Mouse (Mus musculus) lung, embryonic 14.5 days (tissue): ENCODE results near the gene Cst11. TPM values are rescaled to one million over a fixed set of nuclear protein-coding genes. Genes with fewer than 3 reads are reported as not detected.
"Not testable (repeated sequence)": the region's sequence is repeated elsewhere in the genome, so short reads cannot be mapped to it uniquely, and the experiment has no call there.

Experiments
- ATAC-seq: fragments of 200-750 bp; cut with Nextera tagmentation; 2 replicates; pipeline ENCODE4 v1.8.0; 2017; ENCODE audit warnings: mild to moderate bottlenecking, moderate TSS enrichment, moderate library complexity; ENCODE audit not compliant: insufficient read depth
- DNase-seq: peaks from one replicate; pipeline ENCODE4 v3.0.0-alpha.2; 2015
- H3K27ac ChIP-seq: fragments of 300-500 bp; sonication (generic); 2 replicates; pipeline ENCODE4 v1.5.1; 2014; ENCODE audit warnings: low read depth, mild to moderate bottlenecking, moderate library complexity
- H3K27me3 ChIP-seq: fragments of 300-500 bp; sonication (generic); 2 replicates; pipeline ENCODE4 v1.6.1; 2014; ENCODE audit warnings: low read length, control low read depth; ENCODE audit not compliant: insufficient read depth
- H3K36me3 ChIP-seq: fragments of 300-500 bp; sonication (generic); 2 replicates; pipeline ENCODE4 v1.6.1; 2014; ENCODE audit warnings: control low read depth; ENCODE audit not compliant: insufficient read depth
- H3K4me1 ChIP-seq: fragments of 300-500 bp; sonication (generic); 2 replicates; pipeline ENCODE4 v1.6.1; 2014; ENCODE audit warnings: antibody characterized with exemption, control low read depth; ENCODE audit not compliant: insufficient read depth
- H3K4me2 ChIP-seq: fragments of 300-500 bp; sonication (generic); 2 replicates; pipeline ENCODE4 v1.6.1; 2014; ENCODE audit warnings: mild to moderate bottlenecking
- H3K4me3 ChIP-seq: fragments of 300-500 bp; sonication (generic); 2 replicates; pipeline ENCODE4 v1.5.1; 2014; ENCODE audit warnings: low read depth, low read length
- H3K9ac ChIP-seq: fragments of 300-500 bp; sonication (generic); 2 replicates; pipeline ENCODE4 v1.6.1; 2014
- H3K9me3 ChIP-seq: fragments of 300-500 bp; sonication (generic); 2 replicates; pipeline ENCODE4 v1.6.1; 2016; ENCODE audit warnings: low read depth, low read length, control low read depth
- CTCF ChIP-seq: IDR thresholded peaks from 2 replicates; pipeline ENCODE4 v1.5.1; 2016; ENCODE audit warnings: antibody characterized with exemption, low read depth
- WGBS: fragments of 180-500 bp; shearing (Covaris S2); extraction: QIAGEN DNeasy Blood & Tissue Kit; methylation state at CpG from one replicate; pipeline ENCODE4 v1.1.7; 2014; 5-methylcytosine and 5-hydroxymethylcytosine counted together
- polyA plus RNA-seq: library from polyadenylated mRNA; unstranded; fragments of >200 nt; fragmentation: Nextera tagmentation; extraction: Ambion mirVana; gene quantifications from 2 replicates; pipeline ENCODE4 v1.2.1, GENCODE M21; 2014

Gene Cst11
- polyA plus RNA-seq = not detected in 2 replicates

DNA sequence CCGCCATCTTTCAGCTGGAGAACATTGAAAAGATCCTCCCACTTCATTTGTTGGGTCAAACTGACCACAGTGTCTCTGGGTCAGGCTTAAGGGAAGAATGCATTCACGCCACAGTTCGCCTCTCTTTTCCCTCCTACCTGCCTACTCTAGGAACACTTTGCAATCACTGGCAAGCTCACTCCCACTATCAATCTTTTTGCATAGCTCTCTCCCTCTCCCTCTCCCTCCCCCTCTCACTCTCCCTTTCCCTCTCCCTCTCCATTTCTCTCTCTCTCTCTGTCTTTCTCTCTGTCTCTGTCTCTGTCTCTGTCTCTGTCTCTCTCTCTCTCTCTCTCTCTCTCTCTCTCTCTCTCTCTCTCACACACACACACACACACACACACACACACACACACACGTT, at the start of gene Cst11:
TSS of gene Cst11 (minus strand) at position 101 of the 400 bp plus-strand sequence.
- H3K27ac ChIP-seq, H3K4me3 ChIP-seq, H3K36me3 ChIP-seq, DNase-seq, H3K9me3 ChIP-seq, H3K9ac ChIP-seq, H3K4me2 ChIP-seq, H3K27me3 ChIP-seq, H3K4me1 ChIP-seq, ATAC-seq: not testable (repeated sequence)
- WGBS = 74% methylated on average over 4 of the region's 4 CpGs

- H3K36me3 ChIP-seq = no peaks in the 10 kb centered on the region
- no peak within 1 kb of the TSS for H3K27ac ChIP-seq
- H3K27me3 ChIP-seq = no peaks in the 10 kb centered on the region
- no peak within 1 kb of the TSS for H3K9ac ChIP-seq
- no peak within 1 kb of the TSS for H3K4me2 ChIP-seq
- no peak for TF ChIP-seq CTCF
- DNase-seq (no peak), ATAC-seq (no peak)
- no peaks in the 10 kb centered on the region for H3K4me1 ChIP-seq
- no peaks in the 10 kb centered on the region for H3K9me3 ChIP-seq
- no peak within 1 kb of the TSS for H3K4me3 ChIP-seq
These were observed 48.6 kb upstream of the Cst11 start, which contains the start of gene Cst13 for GRCm38 (mm10) chr2:148819909-148820308. TSS of gene Cst13 (plus strand) at chr2:148820081.

DNA sequence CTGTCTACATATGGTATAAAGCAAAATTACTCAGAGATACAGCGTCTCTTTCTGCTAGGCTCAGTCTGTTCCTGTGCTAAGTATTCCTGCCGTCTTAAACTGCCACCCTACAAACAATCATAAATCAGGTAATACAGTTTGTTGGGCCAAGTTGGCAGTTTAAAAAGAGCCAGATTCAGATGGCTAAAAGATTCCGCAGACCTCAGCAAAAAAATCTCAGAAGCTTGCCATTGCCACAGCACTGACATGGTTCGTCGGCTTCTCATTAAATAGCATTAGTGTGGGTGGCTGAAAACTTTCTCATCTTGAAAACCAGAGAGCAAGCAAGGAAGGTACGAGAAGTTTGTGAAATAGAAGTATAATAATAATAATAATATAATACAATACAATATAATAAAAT, 35.4 kb upstream of the Cst11 start:
- no peaks in the 10 kb centered on the region for H3K4me1 ChIP-seq
- no peaks in the 10 kb centered on the region for H3K27me3 ChIP-seq
- no peak for ATAC-seq
- no peak for DNase-seq
- H3K4me3 ChIP-seq = no peak overlapping the region
- H3K9ac ChIP-seq = no peak overlapping the region
- H3K36me3 ChIP-seq = no peaks in the 10 kb centered on the region
- no peak for TF ChIP-seq CTCF
- no peak overlapping the region for H3K27ac ChIP-seq
- WGBS = 72% methylated on average over 6 of the region's 6 CpGs
- H3K4me2 ChIP-seq = no peak overlapping the region
- no peaks in the 10 kb centered on the region for H3K9me3 ChIP-seq

- no peak for DNase-seq
- Histone ChIP-seq H3K4me3 (no peak overlapping the region), H3K36me3 (no peaks in the 10 kb centered on the region), H3K9me3 (no peaks in the 10 kb centered on the region), H3K27me3 (no peaks in the 10 kb centered on the region), H3K27ac (no peak overlapping the region), H3K9ac (no peak overlapping the region), H3K4me1 (no peaks in the 10 kb centered on the region), H3K4me2 (no peak overlapping the region)
- no peak for ATAC-seq
- 51% methylated on average over 3 of the region's 3 CpGs for WGBS
- no peak for TF ChIP-seq CTCF
These were observed 30.2 kb upstream of the Cst11 start for GRCm38 (mm10) chr2:148801491-148801921.

DNA sequence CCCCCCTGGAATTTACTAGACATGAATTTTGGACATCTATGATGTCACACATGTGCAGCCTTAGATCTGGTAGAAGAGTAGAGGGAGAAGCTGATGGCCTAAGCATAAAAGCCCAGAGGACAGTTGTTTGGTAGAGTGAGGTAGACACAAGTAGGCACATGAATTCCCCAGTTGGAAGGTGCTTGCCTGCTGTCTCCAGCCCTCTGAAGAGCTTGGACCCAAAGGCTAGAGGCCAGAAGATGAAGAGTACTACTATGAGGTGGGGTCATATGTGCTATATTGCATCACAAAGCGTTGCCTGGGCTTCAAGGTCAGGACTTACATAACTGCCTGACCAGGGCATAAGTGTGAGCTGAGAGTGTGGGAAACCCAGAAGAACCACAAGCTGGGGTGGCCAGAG, 27.2 kb upstream of the Cst11 start, which contains the start of gene Cst8:
TSS of gene Cst8 (plus strand) at position 301 of the 400 bp plus-strand sequence.
- no peaks in the 10 kb centered on the region for H3K36me3 ChIP-seq
- ATAC-seq (no peak), DNase-seq (no peak)
- no peaks in the 10 kb centered on the region for H3K9me3 ChIP-seq
- 75% methylated on average over 1 of the region's 1 CpGs for WGBS
- H3K4me3 ChIP-seq = no peak within 1 kb of the TSS
- H3K4me2 ChIP-seq = no peak within 1 kb of the TSS
- TF ChIP-seq CTCF = no peak
- no peaks in the 10 kb centered on the region for H3K4me1 ChIP-seq
- no peak within 1 kb of the TSS for H3K27ac ChIP-seq
- no peak within 1 kb of the TSS for H3K9ac ChIP-seq
- H3K27me3 ChIP-seq = no peaks in the 10 kb centered on the region

GRCm38 (mm10) chr2:148789142-148789541, 17.8 kb upstream of the Cst11 start, which contains the start of gene Cst12:
TSS of gene Cst12 (plus strand) at chr2:148789361.
- no peak for TF ChIP-seq CTCF
- Histone ChIP-seq H3K4me3 (no peak within 1 kb of the TSS), H3K4me1 (no peaks in the 10 kb centered on the region), H3K27ac (no peak within 1 kb of the TSS), H3K9me3 (no peaks in the 10 kb centered on the region), H3K9ac (no peak within 1 kb of the TSS), H3K27me3 (no peaks in the 10 kb centered on the region), H3K36me3 (no peaks in the 10 kb centered on the region), H3K4me2 (no peak within 1 kb of the TSS)
- WGBS = 87% methylated on average over 6 of the region's 6 CpGs
- DNase-seq = no peak
- no peak for ATAC-seq

DNA sequence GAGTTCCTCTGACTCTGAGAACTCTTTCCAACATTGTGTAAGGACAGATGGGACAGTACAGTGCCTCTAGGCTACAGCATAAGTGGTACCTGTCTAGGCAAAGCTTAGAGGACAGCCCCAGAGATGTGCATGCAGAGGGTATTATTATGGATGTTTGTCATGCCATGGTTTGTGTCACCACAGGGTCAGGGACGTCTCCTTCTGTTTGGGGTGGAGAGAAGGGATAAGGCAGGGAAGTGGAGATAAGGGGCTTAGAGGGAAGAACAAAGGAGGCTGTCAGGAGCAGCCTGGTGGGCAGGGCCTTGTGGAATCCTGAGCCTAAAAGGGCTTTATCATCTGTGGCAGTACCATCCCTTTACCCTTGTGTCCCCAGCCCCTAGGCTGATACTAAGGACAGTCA, 10.4 kb upstream of the Cst11 start, which contains the start of gene 8030411F24Rik:
TSS of gene 8030411F24Rik (plus strand) at position 301 of the 400 bp plus-strand sequence.
- WGBS = 4% methylated on average over 1 of the region's 1 CpGs

More for the DNA sequence above, 10.4 kb upstream of the Cst11 start, which contains the start of gene 8030411F24Rik:
- H3K4me3 ChIP-seq = no peak within 1 kb of the TSS
- no peaks in the 10 kb centered on the region for H3K27me3 ChIP-seq
- no peaks in the 10 kb centered on the region for H3K9me3 ChIP-seq
- H3K4me1 ChIP-seq = no peaks in the 10 kb centered on the region
- no peak within 1 kb of the TSS for H3K9ac ChIP-seq
- no peak for TF ChIP-seq CTCF
- H3K36me3 ChIP-seq = no peaks in the 10 kb centered on the region
- DNase-seq (no peak), ATAC-seq (no peak)
- no peak within 1 kb of the TSS for H3K4me2 ChIP-seq
- no peak within 1 kb of the TSS for H3K27ac ChIP-seq
